Mouse (Mus musculus) ES-Bruce4 (cell line): ENCODE data around the gene Neurog2.

Experiments
- CTCF ChIP-seq: IDR thresholded peaks from one replicate; pipeline ENCODE4 v1.8.1; 2011; ENCODE audit warnings: low read depth, low read length
- EP300 ChIP-seq: IDR thresholded peaks from 2 replicates; pipeline ENCODE4 v1.6.1; 2011; ENCODE audit warnings: low read depth, low read length; ENCODE audit not compliant: insufficient read depth
- POLR2A ChIP-seq: IDR thresholded peaks from one replicate; pipeline ENCODE4 v1.8.1; 2011; ENCODE audit warnings: low read length; ENCODE audit not compliant: insufficient read depth

GRCm38 (mm10) chr3:127651742-127652653, 19.1 kb downstream of the Neurog2 start:
- TF ChIP-seq CTCF (no peak), POLR2A (no peak), EP300 (no peak)
